Mouse (Mus musculus) c-Kit-negative CD71-positive TER-119-positive erythroid progenitor cells, embryonic 14.5 days (primary cell): Measurements from ENCODE around the gene Cd151.

Experiments used
- DNase-seq: peaks from one replicate; pipeline ENCODE4 v3.0.0-alpha.2; 2013; ENCODE audit warnings: low read depth, low spot score

Cd151 gene

GRCm38 (mm10) chr7:141457986-141458660 is 9.1 kb upstream of the Cd151 start:
- DNase-seq: no peak

GRCm38 (mm10) chr7:141458661-141459060 is 8.5 kb upstream of the Cd151 start:
- no peak for DNase-seq

GRCm38 (mm10) chr7:141459301-141459711 is 7.9 kb upstream of the Cd151 start:
- DNase-seq: no peak

GRCm38 (mm10) chr7:141460001-141460390 is 7.2 kb upstream of the Cd151 start:
- DNase-seq: no peak

- DNase-seq: no peak
Observed at GRCm38 (mm10) chr7:141460391-141461113, 6.6 kb upstream of the Cd151 start, which contains the start of gene Cracr2b. TSS of gene Cracr2b (plus strand) at chr7:141461094.

- no peak for DNase-seq
Observed at GRCm38 (mm10) chr7:141461521-141462332, 5.5 kb upstream of the Cd151 start.

GRCm38 (mm10) chr7:141462333-141462821 is 4.8 kb upstream of the Cd151 start:
- DNase-seq: no peak

GRCm38 (mm10) chr7:141463824-141464602 is 3.2 kb upstream of the Cd151 start:
- DNase-seq: no peak

GRCm38 (mm10) chr7:141464603-141465201 is 2.5 kb upstream of the Cd151 start:
- no peak for DNase-seq

- no peak for DNase-seq
Observed at GRCm38 (mm10) chr7:141465388-141466044, 1.7 kb upstream of the Cd151 start.

- DNase-seq: no peak
Observed at GRCm38 (mm10) chr7:141466045-141466394, 1.2 kb upstream of the Cd151 start.

GRCm38 (mm10) chr7:141466607-141467148 is 514 bp upstream of the Cd151 start:
- DNase-seq: no peak

GRCm38 (mm10) chr7:141468164-141468521 is 951 bp downstream of the Cd151 start:
- DNase-seq: no peak

GRCm38 (mm10) chr7:141468522-141469211 is 1.5 kb downstream of the Cd151 start:
- DNase-seq: no peak

- DNase-seq: no peak
Observed at GRCm38 (mm10) chr7:141469352-141469751, 2.2 kb downstream of the Cd151 start.

GRCm38 (mm10) chr7:141469901-141470636 is 2.9 kb downstream of the Cd151 start:
- no peak for DNase-seq

GRCm38 (mm10) chr7:141470637-141470944 is 3.4 kb downstream of the Cd151 start:
- DNase-seq: no peak

GRCm38 (mm10) chr7:141471236-141471635 is 4.0 kb downstream of the Cd151 start:
- DNase-seq: no peak

- DNase-seq: no peak
Observed at GRCm38 (mm10) chr7:141472226-141472625, 5.0 kb downstream of the Cd151 start.
